Mouse (Mus musculus) hindbrain, postnatal 0 days (tissue): ENCODE results near the gene Rock2. TPM values are rescaled to one million over a fixed set of nuclear protein-coding genes. Genes with fewer than 3 reads are reported as not detected.

ENCODE experiments used
- ATAC-seq: fragments of 200-750 bp; cut with Nextera tagmentation; 2 replicates; pipeline ENCODE4 v1.8.0; 2017; ENCODE audit warnings: mild to moderate bottlenecking, moderate TSS enrichment, moderate library complexity
- DNase-seq: peaks from one replicate; pipeline ENCODE4 v3.0.0-alpha.2; 2015; ENCODE audit warnings: low spot score
- H3K27ac ChIP-seq: fragments of 300-500 bp; sonication (generic); 2 replicates; pipeline ENCODE4 v1.5.1; 2014; ENCODE audit warnings: mild to moderate bottlenecking
- H3K27me3 ChIP-seq: fragments of 300-500 bp; sonication (generic); 2 replicates; pipeline ENCODE4 v1.6.1; 2014; ENCODE audit warnings: low read length, mixed read lengths; ENCODE audit not compliant: insufficient read depth
- H3K36me3 ChIP-seq: fragments of 300-500 bp; sonication (generic); 2 replicates; pipeline ENCODE4 v1.6.1; 2014; ENCODE audit warnings: low read length, mixed read lengths; ENCODE audit not compliant: insufficient read depth
- H3K4me1 ChIP-seq: fragments of 300-500 bp; sonication (generic); 2 replicates; pipeline ENCODE4 v1.6.1; 2014; ENCODE audit warnings: antibody characterized with exemption, low read length, mixed read lengths; ENCODE audit not compliant: insufficient read depth
- H3K4me2 ChIP-seq: fragments of 300-500 bp; sonication (generic); 2 replicates; pipeline ENCODE4 v1.6.1; 2014; ENCODE audit warnings: low read depth, mild to moderate bottlenecking, low read length, moderate library complexity, mixed read lengths
- H3K4me3 ChIP-seq: fragments of 300-500 bp; sonication (generic); 2 replicates; pipeline ENCODE4 v1.5.1; 2014; ENCODE audit warnings: low read length
- H3K9ac ChIP-seq: fragments of 300-500 bp; sonication (generic); replicated peaks from 2 replicates; pipeline ENCODE4 v1.6.1; 2014; ENCODE audit warnings: mild to moderate bottlenecking, low read length, moderate library complexity, mixed read lengths
- H3K9me3 ChIP-seq: fragments of 300-500 bp; sonication (generic); 2 replicates; pipeline ENCODE4 v1.6.1; 2016; ENCODE audit warnings: low read length, mixed read lengths
- CTCF ChIP-seq: IDR thresholded peaks from 2 replicates; pipeline ENCODE4 v1.5.1; 2016; ENCODE audit warnings: antibody characterized with exemption, control low read depth, low read depth
- WGBS: fragments of 180-500 bp; shearing (Covaris S2); extraction: QIAGEN DNeasy Blood & Tissue Kit; methylation state at CpG from one replicate; pipeline ENCODE4 v1.1.7; 2014; 5-methylcytosine and 5-hydroxymethylcytosine counted together
- polyA plus RNA-seq: library from polyadenylated mRNA; unstranded; fragments of >200 nt; fragmentation: Nextera tagmentation; extraction: Ambion mirVana; gene quantifications from 2 replicates; pipeline ENCODE4 v1.2.1, GENCODE M21; 2015
- total RNA-seq: library from RNA; depleted of rRNA; stranded (reverse); fragments of >200 nt; gene quantifications from 2 replicates; pipeline ENCODE4 v1.2.3, GENCODE M21; 2014

The Rock2 gene
- total and polyA plus RNA-seq, 2 experiments from 2014 or later: 12.7 to 20.9 TPM

DNA sequence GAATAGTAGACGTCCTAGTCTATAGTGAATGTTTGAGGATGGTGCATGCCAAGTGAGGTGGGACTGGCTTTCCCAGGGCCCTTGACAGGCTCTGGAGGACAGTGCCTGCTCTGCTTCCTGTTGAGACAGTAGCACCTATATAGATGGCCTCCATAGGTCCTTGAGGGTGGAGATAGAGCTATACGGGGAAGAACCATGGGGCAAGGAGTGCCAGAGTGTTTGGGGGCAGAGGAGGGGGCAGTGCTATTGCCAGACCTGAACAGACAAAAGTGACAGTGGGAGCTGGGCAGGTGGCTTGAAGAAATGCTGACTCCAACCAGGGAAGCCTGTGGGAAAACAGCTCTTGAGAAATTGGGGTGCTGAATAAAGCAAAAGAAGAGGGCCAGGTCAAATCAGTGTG, 99.6 kb downstream of the Rock2 start:
- no peak overlapping the region for H3K4me3 ChIP-seq
- no peaks in the 10 kb centered on the region for H3K4me1 ChIP-seq
- no peaks in the 10 kb centered on the region for H3K9me3 ChIP-seq
- DNase-seq: no peak
- 0 out of 2 replicates have a peak, but pooled peaks cover 8% of the 10 kb centered on the region for H3K27me3 ChIP-seq
- no peaks in the 10 kb centered on the region for H3K36me3 ChIP-seq
- ATAC-seq: no peak
- WGBS: 85% methylated on average over 2 of the region's 2 CpGs
- no peak overlapping the region for H3K27ac ChIP-seq
- TF ChIP-seq CTCF: no peak
- no peak overlapping the region for H3K9ac ChIP-seq
- H3K4me2 ChIP-seq: no peak overlapping the region

DNA sequence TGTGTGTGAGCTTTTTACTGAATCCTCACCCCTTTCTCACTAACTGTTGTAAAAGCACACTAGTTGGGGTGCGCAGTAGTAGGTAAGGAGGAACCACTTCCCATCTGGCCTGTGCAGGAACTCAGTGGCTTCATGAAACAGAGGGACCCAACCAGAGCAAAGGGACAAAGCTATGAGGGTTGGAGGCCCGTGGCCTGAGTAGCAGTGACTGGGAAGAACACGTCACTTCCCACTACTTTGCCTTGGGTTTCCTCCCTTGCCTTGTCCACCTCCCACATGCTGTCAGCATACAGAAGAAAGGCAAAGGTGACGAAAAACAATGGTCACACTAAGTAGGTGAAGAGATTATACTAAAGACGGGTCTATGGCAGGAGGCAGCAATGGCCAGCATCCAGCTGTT, 101.6 kb downstream of the Rock2 start:
- Histone ChIP-seq H3K4me1 (no peaks in the 10 kb centered on the region), H3K4me3 (no peak overlapping the region), H3K4me2 (no peak overlapping the region), H3K27me3 (0 out of 2 replicates have a peak, but pooled peaks cover 13% of the 10 kb centered on the region), H3K36me3 (no peaks in the 10 kb centered on the region), H3K9ac (no peak overlapping the region), H3K27ac (no peak overlapping the region), H3K9me3 (no peaks in the 10 kb centered on the region)
- DNase-seq: no peak
- no peak for ATAC-seq
- no peak for TF ChIP-seq CTCF
- WGBS: 86% methylated on average over 5 of the region's 5 CpGs

GRCm38 (mm10) chr12:16996886-16997462, 102.3 kb downstream of the Rock2 start:
- Histone ChIP-seq H3K9me3 (no peaks in the 10 kb centered on the region), H3K4me2 (no peak overlapping the region), H3K27me3 (0 out of 2 replicates have a peak, but pooled peaks cover 13% of the 10 kb centered on the region), H3K27ac (no peak overlapping the region), H3K4me1 (no peaks in the 10 kb centered on the region), H3K9ac (no peak overlapping the region), H3K36me3 (no peaks in the 10 kb centered on the region), H3K4me3 (no peak overlapping the region)
- DNase-seq (no peak), ATAC-seq (no peak)
- WGBS: 88% methylated on average over 5 of the region's 5 CpGs
- TF ChIP-seq CTCF: no peak

DNA sequence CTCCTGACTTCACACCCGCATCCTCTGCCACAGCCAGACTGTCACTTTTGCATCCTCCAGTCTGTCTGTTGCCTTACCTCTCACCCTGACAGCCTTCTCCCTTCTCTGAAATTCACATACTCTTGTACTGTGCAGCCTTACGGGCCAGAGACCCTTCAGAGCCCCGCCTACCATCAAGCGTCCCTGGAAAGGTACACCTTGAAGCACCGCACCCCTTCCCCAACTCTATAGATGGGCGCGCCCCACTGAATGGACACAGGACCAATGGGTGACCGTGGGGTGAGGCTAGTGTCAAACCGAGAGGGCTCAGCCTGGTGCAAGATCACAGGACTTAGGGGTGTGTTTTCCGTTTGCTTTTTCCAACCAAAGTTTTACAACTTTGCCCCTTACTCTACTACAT, 104.5 kb downstream of the Rock2 start:
- H3K9ac ChIP-seq: no peak overlapping the region

GRCm38 (mm10) chr12:16999739-17000497, 105.2 kb downstream of the Rock2 start, which contains the start of gene Pqlc3:
TSS of gene Pqlc3 (minus strand) at chr12:17000408.
- no peak for TF ChIP-seq CTCF
- Histone ChIP-seq H3K4me3 (peak within 1 kb of the TSS; percentile 52), H3K9me3 (no peaks in the 10 kb centered on the region), H3K4me2 (peak within 1 kb of the TSS; percentile 90), H3K4me1 (no peaks in the 10 kb centered on the region), H3K9ac (peak within 1 kb of the TSS; percentile 41; the same call in 1 of the 2 replicates), H3K36me3 (no peaks in the 10 kb centered on the region), H3K27ac (no peak within 1 kb of the TSS), H3K27me3 (0 out of 2 replicates have a peak, but pooled peaks cover 13% of the 10 kb centered on the region)
- 1% methylated on average over 57 of the region's 57 CpGs for WGBS
- peak; percentile 40 for DNase-seq
- peak; percentile 78 for ATAC-seq

More for the DNA sequence above, 104.5 kb downstream of the Rock2 start:
- DNase-seq: no peak
- Histone ChIP-seq H3K36me3 (no peaks in the 10 kb centered on the region), H3K4me2 (peak overlapping the region; percentile 90), H3K4me1 (no peaks in the 10 kb centered on the region), H3K9me3 (no peaks in the 10 kb centered on the region), H3K27ac (no peak overlapping the region), H3K27me3 (0 out of 2 replicates have a peak, but pooled peaks cover 13% of the 10 kb centered on the region), H3K4me3 (peak overlapping the region; percentile 52)
- TF ChIP-seq CTCF: no peak
- no peak for ATAC-seq
- 10% methylated on average over 10 of the region's 10 CpGs for WGBS

DNA sequence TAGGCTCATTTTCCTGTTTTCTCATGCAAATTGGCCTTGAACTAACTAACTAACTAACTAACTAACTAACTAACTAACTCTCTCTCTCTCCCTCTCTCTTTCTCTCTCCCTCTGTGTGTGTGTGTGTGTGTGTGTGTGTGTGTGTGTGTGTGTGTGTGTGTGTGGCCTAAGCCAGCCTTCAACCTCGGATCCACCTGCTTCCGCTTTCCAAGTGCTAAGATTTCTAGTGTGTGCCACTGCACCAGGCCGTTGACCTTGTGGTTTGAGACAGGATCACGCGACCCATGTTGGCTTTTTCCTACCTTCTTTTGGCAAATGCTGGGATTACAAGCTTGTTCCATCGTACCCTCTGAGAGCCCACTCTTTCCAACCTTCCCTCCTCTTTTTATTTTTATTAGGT, 105.9 kb downstream of the Rock2 start:
- ATAC-seq: no peak
- DNase-seq: no peak
- Histone ChIP-seq H3K4me2 (no peak overlapping the region), H3K27ac (no peak overlapping the region), H3K36me3 (no peaks in the 10 kb centered on the region), H3K9ac (no peak overlapping the region), H3K9me3 (no peaks in the 10 kb centered on the region), H3K27me3 (0 out of 2 replicates have a peak, but pooled peaks cover 13% of the 10 kb centered on the region), H3K4me1 (no peaks in the 10 kb centered on the region), H3K4me3 (no peak overlapping the region)
- no peak for TF ChIP-seq CTCF
- WGBS: 66% methylated on average over 6 of the region's 6 CpGs
